Mouse (Mus musculus) yolk sac, embryonic 10.5 days (tissue): ENCODE data around the gene Sh3bgr.

Experiments
- DNase-seq: peaks from one replicate; pipeline ENCODE4 v3.0.0-alpha.2; 2017; ENCODE audit warnings: low spot score

The Sh3bgr gene

DNA sequence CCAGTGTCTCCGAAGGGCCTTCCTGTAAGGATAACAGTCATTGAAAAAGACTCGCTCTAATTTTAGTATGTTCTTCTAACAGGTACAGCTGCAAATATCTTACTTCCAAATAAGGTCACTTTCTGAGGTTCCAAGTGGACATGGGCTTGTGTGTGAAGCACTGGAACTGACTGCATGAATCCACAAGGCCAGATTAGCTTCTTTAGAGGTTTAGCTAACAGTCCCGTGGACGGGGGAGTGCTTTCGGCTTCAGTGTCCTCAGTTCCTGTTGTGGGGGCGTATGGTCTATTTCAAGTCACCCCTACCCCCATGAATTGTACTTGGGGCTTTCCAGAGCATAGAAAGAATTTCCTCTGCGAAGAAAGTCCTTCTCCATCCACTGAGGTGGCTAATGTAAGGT is 10.6 kb downstream of the Sh3bgr start:
- DNase-seq, result no peak

DNA sequence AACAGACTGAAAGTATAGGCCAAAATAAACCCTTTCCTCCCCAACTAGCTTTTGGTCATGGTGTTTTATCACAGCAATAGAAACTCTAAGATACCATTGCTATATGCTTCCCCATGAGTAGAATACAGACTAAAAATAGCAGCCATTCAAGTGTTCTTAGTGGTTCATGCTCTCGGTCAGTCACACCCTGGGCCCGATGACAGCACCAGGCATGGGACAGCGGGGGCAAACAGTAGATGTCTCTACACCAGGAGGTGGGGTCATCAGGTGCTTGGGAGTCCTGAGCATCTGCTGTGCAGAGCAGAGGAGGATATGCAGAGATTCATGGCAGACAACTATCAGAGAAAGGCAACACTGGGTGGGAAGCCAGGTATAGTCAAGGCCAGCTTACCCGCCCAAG is 12.8 kb downstream of the Sh3bgr start:
- DNase-seq, result no peak

- DNase-seq, result no peak
Measured at GRCm38 (mm10) chr16:96221491-96221890, 21.2 kb downstream of the Sh3bgr start.

DNA sequence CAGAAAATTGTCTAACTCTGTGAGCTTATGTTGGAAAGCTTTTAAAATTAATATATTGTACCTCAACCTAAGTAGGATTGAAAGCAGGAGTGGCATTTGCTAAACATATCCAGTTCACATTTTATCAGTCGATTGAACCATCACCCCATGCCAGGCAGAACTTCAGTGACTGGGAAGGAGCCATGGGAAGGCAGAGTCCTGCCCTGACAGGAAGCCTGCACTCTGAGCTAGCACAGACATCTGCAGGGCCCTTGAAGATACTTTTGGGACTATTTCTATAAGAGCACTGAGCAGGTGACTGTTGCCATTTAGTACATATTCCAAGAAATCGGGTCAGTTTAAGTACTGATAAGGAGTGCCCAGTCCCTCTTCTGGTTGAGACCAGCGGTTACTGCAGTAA is 21.7 kb downstream of the Sh3bgr start:
- DNase-seq, result no peak

DNA sequence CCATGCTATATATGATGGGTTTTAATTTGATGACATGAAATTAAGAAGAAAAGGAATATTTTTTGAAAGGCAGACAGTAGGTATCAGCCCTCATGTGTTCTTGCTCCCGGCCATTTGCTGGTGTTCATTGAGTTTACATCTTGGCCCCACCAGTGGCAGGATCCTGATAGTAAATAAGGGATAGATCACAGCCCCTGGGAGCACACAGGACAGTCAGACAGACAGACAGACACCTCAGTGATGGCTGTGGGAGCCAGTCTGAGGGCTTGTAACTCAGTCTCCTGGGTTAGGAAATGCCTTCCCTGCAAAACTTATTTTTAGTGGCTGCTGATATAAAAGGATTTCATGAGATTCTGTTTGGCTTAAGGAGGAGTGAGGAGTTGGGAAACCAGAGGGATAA is 22.2 kb downstream of the Sh3bgr start:
- DNase-seq, result no peak

- no peak for DNase-seq
Measured at GRCm38 (mm10) chr16:96228438-96228837, 28.2 kb downstream of the Sh3bgr start.

DNA sequence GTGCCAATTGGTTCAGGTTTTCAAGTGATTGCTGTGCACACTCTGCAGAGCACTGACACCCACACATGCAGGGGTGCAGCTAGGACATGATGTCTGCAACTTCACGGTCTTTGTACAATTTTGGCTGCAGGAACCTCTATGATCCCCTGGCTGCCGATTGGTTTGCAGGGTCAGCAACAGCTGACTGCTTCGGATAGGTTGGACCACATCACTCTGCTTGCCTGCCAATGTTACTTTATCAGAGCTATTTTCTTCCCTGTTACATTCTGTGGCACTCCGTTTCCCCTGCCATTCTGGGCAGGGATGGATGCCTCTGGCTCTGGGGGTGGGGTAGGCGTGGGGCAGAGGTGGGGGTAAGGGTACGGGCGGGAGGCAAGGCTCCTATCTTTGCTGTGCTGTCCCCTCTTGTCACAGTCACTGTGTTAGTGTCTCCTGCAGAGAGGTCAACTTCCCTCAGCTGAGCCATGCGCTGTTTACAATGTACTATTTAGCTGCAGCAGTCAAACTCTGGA is 28.9 kb downstream of the Sh3bgr start:
- DNase-seq, result no peak

DNA sequence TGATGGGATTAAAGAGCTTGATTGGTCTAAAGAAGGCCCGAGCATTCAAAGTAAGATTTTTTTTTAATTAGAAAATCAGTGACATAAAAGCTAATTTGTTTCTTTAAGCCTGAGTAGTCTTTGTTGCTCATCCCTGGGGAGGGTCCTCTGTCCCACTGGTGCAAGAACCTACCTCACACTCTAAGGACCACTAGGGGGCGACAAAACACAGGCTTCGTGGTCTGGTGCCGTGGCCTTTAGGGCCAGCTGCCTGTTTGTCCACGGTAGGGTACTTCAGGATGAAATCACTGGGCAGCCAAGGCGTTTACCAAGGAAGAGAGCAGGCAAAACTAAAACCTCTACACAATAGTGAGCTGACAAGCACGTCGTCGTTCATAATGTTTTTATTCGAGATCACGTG is 30.2 kb downstream of the Sh3bgr start:
- DNase-seq, result peak; percentile 64

DNA sequence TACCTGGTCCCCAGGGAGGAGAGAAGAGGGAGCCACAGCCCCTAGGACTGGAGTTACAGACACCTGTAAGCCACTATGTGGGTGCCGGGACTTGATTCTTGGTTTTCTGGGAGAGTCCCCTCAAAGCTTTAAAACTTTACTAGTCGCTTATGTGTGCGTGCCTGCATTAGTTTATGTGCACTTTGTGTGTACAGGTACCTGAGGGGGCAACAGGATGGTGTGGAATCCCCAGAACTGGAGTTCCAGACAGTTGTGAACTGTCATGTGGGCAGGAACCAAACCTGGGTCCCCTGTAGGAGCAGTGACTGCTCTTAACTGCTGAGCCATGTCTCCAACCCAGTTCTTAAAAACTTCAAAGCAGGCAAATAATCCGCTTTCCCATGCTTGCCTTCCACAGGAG is 31.0 kb downstream of the Sh3bgr start:
- DNase-seq, result no peak

DNA sequence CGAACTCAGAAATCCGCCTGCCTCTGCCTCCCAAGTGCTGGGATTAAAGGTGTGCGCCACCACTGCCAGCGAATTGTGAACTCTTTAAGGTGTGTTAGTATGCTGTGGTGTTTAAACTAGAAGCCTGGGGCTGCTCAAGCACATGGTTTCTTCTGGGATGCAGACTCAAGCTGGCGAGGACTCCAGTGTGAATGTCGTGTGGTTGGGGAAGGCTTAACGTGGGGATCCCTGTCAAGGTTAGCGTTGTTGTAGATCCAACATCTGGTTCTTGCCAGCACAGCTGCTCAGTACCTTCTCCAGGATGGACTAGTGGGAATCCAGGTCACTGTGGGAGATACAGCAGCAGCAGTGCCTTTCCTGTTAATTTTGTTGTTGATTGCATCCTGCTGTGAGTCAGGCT is 31.7 kb downstream of the Sh3bgr start:
- DNase-seq, result no peak

- DNase-seq, result no peak
Measured at GRCm38 (mm10) chr16:96233996-96234395, 33.7 kb downstream of the Sh3bgr start.

DNA sequence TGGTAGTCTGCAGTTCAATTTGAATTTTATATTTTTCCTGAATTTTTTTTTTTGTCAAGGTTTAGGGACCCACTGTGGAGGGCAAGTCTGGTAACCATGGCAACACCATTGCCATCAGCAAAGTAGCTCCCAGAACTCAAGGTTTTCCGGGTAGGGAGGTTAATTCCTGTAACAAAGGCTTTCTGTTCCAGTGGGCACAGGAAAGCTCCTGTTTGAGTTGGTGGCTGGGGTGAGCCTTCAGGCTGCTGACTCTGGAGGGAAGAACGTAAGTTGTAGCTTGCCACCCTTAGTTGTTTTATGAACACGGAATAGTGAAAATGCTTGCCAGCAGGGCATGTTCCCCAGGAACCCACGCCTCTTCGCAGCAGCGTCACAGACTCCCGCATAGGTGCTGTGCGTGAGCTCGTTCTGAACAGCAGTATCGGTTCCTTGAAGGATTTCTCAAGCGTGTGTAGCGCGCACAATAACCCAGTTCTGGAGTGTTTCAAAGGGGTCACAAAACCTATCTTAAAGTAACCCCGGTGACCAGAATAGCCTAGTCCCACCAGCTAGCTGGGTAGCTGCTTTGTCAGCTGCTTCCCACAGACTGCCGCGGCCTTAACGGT is 35.2 kb downstream of the Sh3bgr start, which contains the start of gene B3galt5:
Gene B3galt5, plus strand, starts transcription at position 436 of the 605 bp plus-strand sequence.
- DNase-seq, result no peak

DNA sequence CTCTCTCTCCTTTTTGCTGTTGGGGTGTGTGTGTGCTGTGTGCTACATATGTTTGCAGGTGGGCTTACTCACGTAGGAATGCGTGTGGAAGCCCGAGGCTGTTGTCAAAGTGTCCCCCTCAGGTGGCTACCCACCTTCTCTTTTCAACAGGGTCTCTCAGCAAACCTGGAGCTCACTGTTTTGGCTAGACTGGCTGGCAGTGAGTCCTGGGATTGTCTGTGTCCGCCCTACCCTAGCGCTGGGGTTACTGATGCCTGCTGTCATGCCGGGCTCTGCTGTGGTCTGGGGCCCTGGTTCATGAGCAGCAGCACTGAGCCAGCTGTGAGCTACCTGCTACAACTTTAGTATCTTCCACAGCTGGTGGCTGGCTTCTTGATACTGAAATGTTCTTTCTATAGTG is 44.2 kb downstream of the Sh3bgr start:
- DNase-seq, result no peak

DNA sequence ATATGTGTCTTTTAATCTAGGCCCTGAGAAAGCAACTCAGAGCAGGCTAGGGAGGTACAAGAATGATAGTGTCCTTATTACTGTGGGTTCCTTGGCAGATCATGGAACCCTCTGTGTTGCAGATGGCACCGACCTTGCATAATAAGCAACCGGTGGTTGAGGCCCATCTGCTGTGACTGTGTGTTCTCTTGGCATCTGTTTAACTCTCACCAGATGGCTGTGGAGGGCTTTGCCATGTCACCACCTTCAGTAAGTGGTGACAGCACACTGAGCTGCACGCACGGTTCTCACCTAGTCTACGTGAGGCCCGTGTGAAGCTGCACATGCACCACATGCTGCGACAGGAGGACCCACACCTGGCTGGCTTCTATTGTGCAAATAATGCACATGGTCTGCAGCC is 49.4 kb downstream of the Sh3bgr start:
- no peak for DNase-seq

- no peak for DNase-seq
Measured at GRCm38 (mm10) chr16:96252146-96252545, 51.9 kb downstream of the Sh3bgr start.

DNA sequence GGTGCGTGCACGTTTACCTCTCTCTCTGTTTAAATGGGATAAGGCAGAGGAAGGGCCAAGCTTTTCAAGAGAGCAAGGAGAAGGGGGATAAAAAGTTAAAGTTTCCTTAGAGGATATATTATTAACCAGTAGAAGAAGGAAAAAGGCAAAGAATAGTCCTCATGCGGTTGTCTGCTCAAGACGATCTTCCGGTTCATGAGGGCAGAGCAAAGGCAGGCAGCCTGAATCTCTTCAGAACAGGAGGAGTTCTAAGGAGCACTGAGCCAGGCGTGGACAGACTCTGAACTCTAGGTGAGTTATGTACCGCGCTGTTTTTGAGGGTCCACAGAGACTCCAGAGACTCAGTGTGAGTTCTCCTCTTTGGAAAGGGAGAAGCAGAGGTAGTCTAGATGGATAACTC is 58.2 kb downstream of the Sh3bgr start:
- peak; percentile 47 for DNase-seq

GRCm38 (mm10) chr16:96271736-96272135 is 71.5 kb downstream of the Sh3bgr start:
- no peak for DNase-seq

DNA sequence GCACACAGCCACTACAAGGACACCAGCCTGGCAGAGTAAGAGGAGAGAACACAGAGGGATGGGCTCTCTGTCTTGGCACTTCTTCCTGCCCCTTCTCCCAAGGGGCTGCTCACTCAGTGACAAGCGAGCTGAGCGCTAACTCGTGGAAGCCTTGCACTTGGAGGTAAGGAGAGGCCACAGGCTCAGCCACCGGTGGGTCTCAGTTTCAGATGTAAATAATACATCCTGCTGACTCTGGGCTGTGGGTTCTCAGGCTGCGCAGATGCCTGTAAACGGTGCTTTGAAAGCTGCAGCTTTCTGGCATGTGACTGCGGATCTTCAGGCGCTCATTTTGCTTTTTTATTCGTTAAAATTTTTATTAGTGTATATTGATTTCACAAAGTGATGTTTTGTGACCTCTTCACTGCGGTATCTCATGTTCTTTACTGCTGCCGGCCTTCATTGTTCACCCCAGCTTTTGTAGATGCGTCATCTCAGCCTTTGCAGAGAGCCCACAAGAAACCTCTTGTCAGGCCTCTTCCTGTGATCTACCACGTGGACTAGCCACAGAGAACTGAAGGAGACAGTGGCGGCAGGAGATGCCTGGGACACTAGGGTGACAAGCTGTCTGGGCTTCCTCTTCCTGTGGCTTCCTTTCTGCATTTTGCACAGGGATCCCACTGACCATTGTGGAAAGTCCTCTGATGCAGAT is 72.8 kb downstream of the Sh3bgr start:
- DNase-seq, result no peak

DNA sequence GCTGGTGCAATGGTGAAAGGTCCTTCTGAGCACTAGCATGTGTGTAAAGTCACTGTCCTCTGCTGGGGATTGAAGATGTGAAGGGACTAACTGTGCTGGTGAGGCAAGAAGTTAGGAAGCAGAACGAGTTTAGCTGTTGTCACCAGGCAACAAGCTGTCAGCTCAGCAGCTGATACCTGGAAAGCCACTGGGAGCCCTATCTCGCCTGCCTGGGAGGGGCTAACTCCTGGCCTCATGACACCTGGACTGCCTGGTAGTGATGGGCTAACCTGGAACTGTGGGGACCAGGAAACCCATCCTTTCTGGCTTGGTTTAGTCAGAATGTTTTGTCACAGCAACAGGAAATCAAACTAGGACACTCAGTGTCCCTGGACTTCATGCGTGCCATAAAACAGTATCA is 76.3 kb downstream of the Sh3bgr start:
- DNase-seq, result no peak
